Mouse (Mus musculus) E14TG2a.4 (cell line): ENCODE data around the gene Flvcr1.

Experiments
- CTCF ChIP-seq: conservative IDR thresholded peaks from 2 replicates; pipeline ENCODE4 v1.5.1; 2014; ENCODE audit warnings: low read length
- NANOG ChIP-seq: IDR thresholded peaks from 2 replicates; pipeline ENCODE4 v1.6.1; 2014; ENCODE audit warnings: borderline replicate concordance, low read length, mixed read lengths

- TF ChIP-seq CTCF: no peak
- peak; percentile 77 for TF ChIP-seq NANOG
Measured at GRCm38 (mm10) chr1:191070259-191070658, 44.3 kb upstream of the Flvcr1 start.
